Mouse (Mus musculus) liver, embryonic 18 days (tissue): Measurements from ENCODE around the gene Olfr980. TPM values are rescaled to one million over a fixed set of nuclear protein-coding genes. Genes with fewer than 3 reads are reported as not detected.

Source experiments
- polyA plus RNA-seq: library from polyadenylated mRNA; depleted of rRNA; stranded (reverse); fragments of >200 nt; gene quantifications from 2 replicates; pipeline ENCODE4 v1.2.3, GENCODE M21; 2012; rRNA removed

Olfr980 gene
- polyA plus RNA-seq = not detected in 2 replicates

GRCm38 (mm10) chr9:40009482-40009881 lies at the start of gene Olfr980:
Gene Olfr980 (minus strand): TSS chr9:40009582.

GRCm38 (mm10) chr9:40021164-40021563 lies 11.8 kb upstream of the Olfr980 start, which contains the start of gene Olfr981:
Gene Olfr981 (plus strand): TSS chr9:40021464.

GRCm38 (mm10) chr9:40003365-40003764 lies 6.0 kb downstream of the Olfr980 start, which contains the start of gene Olfr979:
Gene Olfr979 (minus strand): TSS chr9:40003465.

GRCm38 (mm10) chr9:39991813-39992212 lies 17.6 kb downstream of the Olfr980 start, which contains the start of gene Olfr978:
Gene Olfr978 (plus strand): TSS chr9:39992113.

GRCm38 (mm10) chr9:39961033-39961432 lies 48.3 kb downstream of the Olfr980 start, which contains the start of gene Olfr976:
Gene Olfr976 (minus strand): TSS chr9:39961133.

Other genes starting within 250 kb of the Olfr980 start
- gene Olfr968, start 226.3 kb downstream of the Olfr980 start, polyA plus RNA-seq = not detected in 2 replicates
- gene Olfr969, start 218.6 kb downstream of the Olfr980 start, polyA plus RNA-seq = not detected in 2 replicates
- gene Olfr970, start 200.7 kb downstream of the Olfr980 start, polyA plus RNA-seq = not detected in 2 replicates
- gene Olfr971, start 172.7 kb downstream of the Olfr980 start, polyA plus RNA-seq = not detected in 2 replicates
- not detected in 2 replicates for gene Olfr972, start 143.2 kb downstream of the Olfr980 start, polyA plus RNA-seq
- gene Olfr229, start 102.2 kb downstream of the Olfr980 start, polyA plus RNA-seq = not detected in 2 replicates
- not detected in 2 replicates for gene Olfr974, start 72.1 kb downstream of the Olfr980 start, polyA plus RNA-seq
- gene Olfr975, start 57.5 kb downstream of the Olfr980 start, polyA plus RNA-seq = not detected in 2 replicates
- not detected in 2 replicates for gene Olfr976, start 48.4 kb downstream of the Olfr980 start, polyA plus RNA-seq
- gene Olfr978, start 17.5 kb downstream of the Olfr980 start, polyA plus RNA-seq = not detected in 2 replicates
- not detected in 2 replicates for gene Olfr979, start 6.1 kb downstream of the Olfr980 start, polyA plus RNA-seq
- gene Olfr981, start 11.9 kb upstream of the Olfr980 start, polyA plus RNA-seq = not detected in 2 replicates
- not detected in 2 replicates for gene Olfr982, start 64.2 kb upstream of the Olfr980 start, polyA plus RNA-seq
- not detected in 2 replicates for gene Olfr983, start 84.0 kb upstream of the Olfr980 start, polyA plus RNA-seq
- gene Olfr984, start 104.6 kb upstream of the Olfr980 start, polyA plus RNA-seq = not detected in 2 replicates
- not detected in 2 replicates for gene Olfr985, start 120.6 kb upstream of the Olfr980 start, polyA plus RNA-seq
- gene Tmem225, start 138.5 kb upstream of the Olfr980 start, polyA plus RNA-seq = not detected in 2 replicates
- gene Olfr986, start 171.3 kb upstream of the Olfr980 start, polyA plus RNA-seq = not detected in 2 replicates
- 0.75 and 0.88 TPM in 2 replicates for gene Zfp202, start 182.7 kb upstream of the Olfr980 start, polyA plus RNA-seq